Mouse (Mus musculus) T-helper 2 cell (primary cell): ENCODE measurements around the gene Aff3.

Experiments
- in situ Hi-C: fragments of 300-600 bp; cut with MboI, MseI; formaldehyde crosslinking; loops from one replicate; pipeline ENCODE4 v1.15.1; 2025; ENCODE audit warnings: high pct_unique_total_duplicates

Gene Aff3

DNA sequence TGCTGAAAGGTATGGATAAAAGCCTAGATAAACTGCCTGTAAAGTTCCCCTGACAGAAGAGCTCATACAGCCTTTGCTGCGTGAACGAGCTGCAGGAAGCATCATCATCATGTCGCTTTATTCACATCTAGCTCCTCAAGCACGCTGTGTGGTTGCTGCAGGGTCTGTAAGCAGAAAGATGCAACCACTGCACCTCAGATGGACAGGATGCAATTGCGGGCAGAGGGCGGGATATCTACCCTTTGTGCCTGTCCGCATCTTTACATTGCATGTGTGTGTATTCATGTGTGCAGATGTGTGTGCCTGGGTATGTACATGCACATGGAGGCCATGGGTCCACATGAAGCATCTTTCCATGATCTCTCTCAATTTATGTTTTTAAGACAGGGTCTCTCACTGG, 373.9 kb downstream of the Aff3 start:
- in situ Hi-C loops, result no loop called here

DNA sequence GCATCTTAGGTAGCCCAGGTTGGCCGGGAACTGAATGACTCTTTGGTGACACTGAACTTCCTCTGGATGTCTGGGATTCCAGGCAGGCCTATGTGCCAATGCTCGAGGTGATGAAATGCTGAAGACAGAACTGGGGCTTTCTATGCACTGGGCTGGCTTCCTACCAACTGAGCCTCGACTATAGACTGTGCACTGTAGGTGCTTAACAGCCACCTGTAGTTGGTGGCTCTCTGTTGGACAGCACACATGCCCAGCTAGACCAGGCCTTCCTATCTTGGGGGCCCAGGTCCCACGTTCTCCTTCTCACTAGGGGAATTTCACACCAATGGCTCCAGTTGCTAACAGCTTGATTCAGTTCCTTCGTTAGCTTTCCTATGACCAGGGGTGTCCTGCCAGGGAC, 374.9 kb downstream of the Aff3 start:
- in situ Hi-C loops, result no loop called here

DNA sequence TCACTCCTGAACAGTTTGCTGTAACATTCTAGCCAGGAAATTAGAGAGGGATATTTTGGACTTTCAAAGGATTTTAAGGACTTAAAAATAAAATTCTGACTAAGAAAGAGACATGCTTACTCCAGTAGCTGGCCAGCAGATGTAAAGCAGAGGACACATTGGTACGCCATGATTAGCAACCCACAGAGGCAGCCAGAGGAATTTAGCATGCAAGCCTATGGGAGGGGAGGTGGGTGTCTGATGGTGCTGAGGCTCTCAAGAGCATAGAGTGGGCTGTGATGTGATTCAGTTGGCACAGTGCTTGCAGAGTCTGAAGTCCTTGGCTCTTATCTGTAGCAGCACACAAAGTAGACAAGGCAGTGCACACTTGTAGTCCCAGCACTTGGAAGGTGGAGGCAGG, 376.0 kb downstream of the Aff3 start:
- in situ Hi-C loops, result no loop called here

DNA sequence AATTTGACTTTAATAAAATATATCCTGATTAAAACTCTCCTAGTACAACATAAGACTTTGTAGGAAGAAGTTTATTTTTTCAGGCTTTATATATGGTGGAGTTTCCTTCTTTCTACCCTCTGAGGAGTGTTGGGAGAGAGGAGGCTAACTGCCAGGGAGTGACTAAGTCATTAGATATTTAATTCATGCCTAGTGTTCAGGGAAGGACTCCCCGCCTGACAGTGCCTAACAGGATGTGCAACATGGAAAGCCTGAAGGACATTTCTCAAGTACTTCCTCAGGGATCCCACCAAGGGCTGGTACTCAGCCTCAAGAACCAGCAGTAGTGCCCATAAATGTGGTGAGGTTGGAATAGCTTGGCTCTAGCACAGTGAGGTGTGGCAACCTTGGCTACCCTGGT, 378.2 kb downstream of the Aff3 start:
- in situ Hi-C loops, result no loop called here

DNA sequence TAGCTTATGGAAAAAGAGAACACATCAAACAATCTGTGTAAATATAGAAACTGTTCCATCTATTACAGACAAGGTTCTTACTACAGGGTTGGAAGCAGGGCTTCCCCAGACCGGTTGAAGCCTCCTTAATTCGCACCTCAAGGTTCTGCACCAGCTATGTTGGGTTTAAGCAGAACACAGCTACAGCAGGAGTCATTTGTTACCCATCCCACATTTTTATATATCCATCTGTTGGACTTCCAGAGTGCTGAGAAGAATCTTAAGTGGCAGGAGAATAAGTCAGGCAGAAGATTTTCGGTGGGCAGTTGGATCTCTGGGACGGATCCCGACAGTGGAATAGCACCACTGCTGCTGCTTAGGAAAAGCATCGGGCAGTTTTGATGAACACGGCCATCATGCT, 384.2 kb downstream of the Aff3 start:
- in situ Hi-C loops, result no loop called here

DNA sequence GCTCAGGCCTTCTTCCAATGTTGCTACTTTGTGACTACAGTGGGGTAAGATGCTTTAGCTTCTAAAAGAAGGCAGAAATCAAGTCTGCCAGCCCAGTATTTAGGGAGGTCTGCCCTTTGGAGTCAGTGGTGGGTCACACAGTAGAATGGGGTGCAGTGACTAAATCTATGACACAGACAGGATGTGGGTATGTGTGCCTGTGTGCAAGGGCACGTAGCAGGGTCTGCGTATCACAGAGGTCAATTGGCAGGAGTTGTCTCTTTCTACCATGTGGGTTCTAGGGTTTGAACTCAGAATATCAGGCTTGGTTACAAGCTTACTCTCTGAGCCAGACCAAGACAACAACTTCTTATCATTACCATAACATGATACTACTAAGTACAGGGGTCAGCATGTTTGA, 393.4 kb downstream of the Aff3 start:
- in situ Hi-C loops, result no loop called here

DNA sequence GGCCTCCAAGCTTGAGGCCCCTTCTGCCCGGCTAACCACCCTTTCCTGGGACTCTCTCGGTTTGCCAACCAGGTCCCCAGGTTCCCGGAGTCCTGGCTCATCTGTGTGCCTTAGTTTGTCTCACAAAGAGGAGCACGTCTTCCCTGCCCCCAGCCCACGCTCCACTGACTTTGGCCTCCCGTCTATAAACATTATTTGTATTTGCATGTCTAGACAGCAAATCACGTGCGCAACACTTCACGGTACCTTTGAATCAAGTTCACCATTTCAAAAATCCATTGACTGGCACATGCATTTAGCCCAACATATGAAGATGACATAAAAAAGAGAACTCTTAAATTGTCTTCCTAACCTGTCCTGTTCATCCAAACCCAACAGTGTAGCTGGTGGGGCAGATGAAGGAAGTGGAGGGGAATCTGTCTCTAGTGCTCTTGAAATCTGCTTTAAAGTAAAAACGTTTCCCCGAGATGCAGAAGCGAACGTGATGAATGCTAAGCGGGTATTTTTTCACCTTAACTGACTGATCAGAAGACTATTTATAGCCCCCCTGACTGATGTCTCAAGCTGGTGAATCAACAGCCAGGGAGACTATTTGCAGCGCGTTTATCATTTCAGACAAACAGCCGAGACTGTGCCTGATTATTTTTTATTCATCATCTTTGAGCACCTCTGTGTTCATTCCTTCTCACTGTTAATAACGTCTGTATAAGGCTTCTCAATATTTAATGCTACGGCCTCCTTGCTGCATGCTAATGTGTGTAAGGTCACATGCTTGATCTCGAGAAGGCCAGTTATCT, 396.3 kb downstream of the Aff3 start:
- in situ Hi-C loops, result no loop called here

DNA sequence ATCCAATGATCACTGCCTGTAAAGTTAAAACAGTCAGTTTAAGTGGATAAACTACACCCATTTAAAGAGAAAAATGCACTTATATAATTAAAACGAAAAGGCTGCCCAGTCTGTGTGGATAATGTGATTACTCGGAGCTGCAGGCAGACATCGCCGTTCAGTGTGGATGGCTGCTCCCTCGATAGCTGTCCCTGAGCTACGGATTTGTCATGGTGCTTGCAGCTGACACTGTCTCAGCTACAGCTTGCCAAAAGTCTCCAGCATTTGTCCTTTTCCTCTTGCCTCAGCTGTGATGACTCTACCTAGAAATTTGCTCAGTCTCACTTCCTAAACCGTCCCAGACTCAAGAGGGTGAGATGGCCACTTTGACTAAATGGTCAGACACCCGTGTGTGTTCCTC, 401.5 kb downstream of the Aff3 start:
- in situ Hi-C loops, result no loop called here

DNA sequence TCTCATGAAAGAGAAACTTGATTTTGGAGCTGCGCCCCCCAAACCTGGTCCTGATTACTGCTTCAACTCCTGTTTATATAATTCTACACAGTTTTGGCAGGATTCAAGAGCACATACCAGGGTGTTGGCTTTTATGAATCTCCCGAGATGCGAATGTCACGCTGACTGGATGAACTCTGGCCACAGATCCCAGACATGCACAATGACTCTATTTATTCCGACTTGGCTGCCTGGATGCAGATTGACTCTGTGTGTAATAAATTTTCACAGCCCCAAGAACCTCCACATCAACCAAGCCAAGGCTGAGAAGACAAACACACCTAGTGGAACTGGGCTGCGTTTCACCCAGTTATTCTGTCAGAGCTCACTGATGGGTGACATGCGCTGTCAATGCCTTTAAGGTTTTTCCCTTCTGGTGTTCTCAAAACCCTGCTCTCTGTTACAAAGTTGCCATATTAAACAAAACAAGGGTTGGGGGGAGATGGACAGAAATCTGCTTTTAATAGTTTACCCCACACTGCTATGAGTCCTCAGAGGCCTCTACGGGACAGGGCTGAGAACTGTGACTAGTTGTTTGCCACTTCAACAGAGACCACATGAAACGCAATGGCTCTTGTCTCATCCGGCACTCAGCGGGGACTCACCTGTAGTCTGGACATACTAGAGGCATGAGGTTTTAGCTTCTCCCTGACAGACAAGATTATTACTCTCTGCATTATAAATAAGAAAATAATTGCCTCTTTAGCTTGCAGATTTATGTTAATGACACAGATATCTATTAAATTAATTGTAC, 402.2 kb downstream of the Aff3 start:
- in situ Hi-C loops, result no loop called here

DNA sequence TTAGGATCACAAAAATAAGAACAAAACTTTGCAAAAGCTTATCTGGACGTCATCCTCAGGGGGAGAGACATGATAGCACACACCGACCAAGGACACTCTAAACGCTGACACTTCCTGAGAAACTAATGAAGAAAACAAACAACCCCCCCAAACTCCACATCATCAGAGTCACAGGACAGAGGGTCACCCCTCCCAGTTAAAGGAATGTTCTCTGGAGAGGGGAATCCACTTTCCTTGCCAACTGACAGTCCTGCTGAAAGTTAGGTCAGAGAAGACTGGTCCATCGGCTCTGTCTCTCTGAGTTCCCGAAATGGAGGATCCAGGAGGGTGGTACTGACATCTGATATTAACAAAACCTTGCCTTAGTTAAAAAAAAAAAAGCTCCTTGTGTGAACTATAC, 403.7 kb downstream of the Aff3 start:
- in situ Hi-C loops, result no loop called here

DNA sequence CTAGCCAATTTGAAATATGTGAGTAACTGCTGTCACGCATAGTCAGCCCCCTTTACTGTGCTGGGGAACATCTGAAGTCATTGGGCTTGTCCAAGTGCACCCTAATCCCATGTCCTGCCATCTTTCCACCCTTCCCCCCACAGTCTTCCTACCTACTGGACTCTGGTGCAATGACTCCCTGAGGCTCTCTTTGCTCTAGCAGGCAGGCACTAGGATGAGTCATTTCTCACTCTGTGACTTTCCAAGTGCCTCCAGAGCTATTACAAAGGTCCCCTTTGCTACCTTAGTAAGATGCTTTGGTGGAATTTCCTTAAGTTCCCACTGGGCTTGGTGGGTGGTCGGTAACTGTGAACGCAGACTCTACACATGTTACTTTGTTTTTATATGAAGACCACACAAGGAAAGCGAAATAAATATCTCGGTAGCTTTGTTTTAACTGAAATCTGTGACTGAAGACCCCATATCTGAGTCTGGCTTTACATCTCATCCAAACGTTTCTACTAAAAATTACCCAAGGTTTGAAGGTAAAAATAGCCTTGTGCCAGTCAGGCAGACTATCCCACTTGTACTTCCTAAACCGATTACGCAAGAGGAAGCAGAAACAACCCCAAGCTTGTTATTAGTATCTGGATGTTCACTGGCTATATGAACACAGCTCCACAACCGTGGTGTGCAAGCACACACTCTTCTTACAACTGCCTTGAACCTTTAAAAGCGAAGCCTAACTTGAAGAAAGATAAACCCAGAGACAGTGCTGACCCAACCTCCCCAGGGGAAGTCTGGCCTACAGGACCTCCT, 405.0 kb downstream of the Aff3 start:
- in situ Hi-C loops, result no loop called here

DNA sequence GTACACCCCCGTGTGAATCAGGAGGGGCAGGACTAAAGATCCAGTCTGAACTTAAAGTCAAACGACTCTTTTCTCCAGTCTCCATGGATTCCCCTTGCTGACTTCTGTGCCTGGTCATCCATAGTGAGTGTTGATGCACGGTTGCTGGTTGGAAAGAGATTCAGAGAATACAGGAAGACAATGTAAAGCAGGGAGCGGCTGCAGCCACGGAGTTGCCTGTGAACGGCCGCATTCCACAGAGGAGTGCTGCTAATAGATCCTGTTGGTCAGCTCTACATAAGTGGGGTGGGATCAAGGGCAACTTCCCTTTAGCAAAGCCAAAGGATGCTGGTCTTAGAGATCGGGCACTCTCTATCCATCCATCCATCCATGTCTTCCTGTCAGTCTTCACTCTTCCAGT, 410.3 kb downstream of the Aff3 start:
- in situ Hi-C loops, result no loop called here

DNA sequence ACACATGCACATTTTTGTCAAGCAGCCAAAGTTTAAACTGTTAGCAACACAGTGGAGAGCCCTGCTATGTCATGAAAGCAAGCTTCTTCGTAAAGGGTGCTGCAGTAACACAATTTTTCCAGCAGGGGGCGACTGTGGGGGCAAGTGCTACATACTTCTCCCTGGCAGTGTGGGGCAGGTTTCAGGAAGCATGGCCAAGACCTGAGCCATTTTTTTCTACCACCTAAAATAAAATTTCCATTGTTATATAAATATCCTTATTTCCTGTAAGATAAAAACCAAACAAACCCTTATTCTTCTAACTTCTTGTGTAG, 412.0 kb downstream of the Aff3 start:
- in situ Hi-C loops, result no loop called here

DNA sequence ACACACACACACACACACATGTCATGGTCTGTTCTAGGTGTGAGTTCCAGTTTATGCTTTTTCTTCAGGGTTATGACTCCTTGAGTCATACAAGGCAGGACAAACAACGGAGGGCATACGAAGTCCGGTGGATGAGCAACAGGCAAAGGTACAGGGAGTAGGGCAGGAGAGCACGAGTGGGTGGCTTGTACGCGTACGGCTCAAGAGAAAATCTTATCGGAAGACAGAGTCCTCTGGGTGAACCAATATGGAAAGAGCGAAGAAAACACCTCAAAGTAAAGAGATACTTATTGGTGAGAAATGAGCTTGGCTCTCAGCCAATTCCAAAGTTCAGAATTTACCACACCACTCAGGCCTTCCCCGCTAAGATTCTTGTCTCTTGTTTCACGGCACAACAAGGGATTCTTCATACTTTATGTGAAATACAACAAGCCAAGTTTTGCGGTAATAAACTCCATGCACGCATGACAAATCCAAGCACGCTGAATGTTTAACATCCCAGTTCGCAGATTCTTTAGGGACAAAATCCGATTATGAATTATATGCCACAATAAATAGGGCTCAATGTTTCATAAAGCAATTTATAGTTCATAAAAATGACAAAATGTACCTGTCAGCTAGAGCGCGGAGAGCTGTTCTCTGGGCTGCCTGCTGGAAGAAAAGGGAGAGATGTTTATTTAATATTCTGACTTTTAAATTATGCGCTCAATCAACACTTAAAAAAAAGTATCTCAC, 412.6 kb downstream of the Aff3 start:
- in situ Hi-C loops, result no loop called here

DNA sequence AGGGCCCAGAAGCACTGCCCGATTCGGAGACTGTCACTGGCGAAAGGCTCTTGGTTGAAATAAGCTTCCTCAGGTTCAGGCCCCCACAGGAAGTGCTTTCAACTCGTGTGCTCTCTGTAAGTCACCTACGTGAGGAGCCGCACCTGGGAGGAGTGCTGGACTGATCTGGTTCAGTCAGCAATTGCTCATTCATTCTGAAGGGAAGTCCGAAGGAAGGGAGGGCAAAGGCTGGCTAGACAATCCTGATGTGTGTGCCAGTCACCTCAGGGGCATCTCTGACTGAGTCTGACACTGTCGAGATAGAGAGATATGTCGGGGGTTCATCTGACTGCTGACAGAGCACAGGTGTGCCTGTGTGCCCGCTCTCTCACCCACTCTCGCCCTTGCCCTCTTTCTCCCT, 413.3 kb downstream of the Aff3 start:
- in situ Hi-C loops, result no loop called here

DNA sequence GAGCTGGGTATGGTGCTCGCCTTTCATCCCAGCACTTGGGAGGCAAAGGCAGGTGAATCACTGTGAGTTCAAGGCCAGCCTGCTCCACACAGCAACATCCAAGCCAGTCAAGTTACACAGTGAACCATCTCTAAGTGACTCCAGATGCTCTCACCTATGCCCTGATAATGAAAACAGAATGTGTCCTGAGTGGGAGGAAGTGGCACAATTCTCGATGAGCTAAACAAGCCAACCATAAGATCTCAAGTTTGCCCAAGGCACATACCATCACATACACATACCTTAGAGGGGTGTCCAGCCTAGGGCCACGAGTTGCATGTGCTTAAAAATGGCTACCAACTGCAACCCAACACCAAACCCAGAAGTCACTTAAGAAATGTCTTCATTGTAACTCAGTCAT, 414.5 kb downstream of the Aff3 start:
- in situ Hi-C loops, result no loop called here

DNA sequence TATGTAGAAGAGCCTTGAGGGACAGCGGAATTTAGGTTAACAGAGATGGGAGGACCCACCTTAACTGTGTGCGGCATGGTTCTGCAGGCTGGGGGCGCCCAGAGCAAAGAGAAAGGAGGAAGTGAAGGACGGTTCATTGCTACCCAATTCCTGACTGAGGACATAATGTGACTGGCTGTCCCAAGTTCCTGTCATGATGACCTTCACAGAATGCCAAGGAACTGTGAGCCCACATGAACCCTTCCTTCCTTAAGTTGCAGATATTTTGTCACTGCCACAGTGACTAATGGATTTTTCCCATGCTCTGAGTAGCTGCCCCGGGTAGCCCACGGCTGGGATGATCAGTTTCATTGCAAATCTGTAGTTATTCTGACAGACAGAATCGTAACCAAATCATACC, 415.2 kb downstream of the Aff3 start:
- in situ Hi-C loops, result no loop called here

DNA sequence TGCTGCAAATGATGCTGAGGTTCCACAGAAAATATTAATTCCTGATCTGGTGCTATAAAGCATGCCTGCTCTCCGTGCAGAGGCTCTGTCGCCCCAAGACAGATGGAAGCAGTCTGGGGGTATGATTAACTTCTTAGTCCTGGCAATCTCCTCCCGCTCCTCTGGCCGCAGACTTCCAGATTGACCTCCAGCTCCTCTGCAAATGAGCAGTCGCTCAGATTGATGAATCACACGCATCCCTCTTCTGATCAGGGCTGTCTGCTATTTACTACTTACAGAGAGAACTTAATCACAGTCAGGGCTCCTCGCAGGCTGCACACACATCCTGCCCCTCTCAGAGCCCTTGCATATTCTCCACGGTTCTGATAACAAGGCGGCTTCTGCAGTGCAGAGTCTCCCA, 416.7 kb downstream of the Aff3 start:
- in situ Hi-C loops, result no loop called here

DNA sequence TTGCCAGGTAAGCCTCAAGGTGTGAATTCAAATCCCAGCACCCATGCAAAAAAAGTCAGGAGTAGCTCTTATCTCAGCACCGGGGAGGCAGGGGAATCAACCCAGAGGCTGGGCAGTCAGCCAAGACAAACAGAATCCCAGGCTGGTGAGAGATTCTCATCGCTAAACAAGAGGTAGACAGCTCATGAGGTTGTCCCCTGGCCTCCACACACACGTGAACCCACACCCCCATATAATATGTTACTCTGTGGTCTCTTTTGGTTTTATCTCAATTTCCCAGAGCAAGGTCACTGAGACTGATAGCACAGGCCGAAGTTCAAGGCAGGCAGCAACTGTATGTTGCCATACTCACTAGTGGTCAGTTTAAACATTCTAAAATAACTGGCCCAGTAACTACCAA, 422.2 kb downstream of the Aff3 start:
- in situ Hi-C loops, result no loop called here

DNA sequence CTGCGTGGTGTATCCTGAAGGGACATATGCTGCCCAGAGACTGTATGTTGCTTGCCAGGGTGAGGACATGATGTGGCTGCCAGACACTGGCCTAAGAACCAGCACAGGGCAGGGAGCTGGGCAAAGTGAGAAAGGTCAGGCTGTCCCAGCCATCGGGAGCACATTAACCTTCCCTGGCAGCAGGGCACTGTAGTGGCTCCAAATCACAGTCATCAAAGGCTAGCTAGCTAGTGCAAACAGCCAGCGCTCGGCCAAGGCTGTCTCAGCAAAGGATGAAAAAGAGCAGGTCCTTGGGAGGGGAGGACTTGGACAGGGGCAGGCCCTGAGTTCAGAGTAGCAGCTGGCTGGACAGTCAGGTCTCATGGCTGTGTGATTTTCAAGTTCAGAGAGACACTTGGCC, 423.0 kb downstream of the Aff3 start:
- in situ Hi-C loops, result no loop called here

DNA sequence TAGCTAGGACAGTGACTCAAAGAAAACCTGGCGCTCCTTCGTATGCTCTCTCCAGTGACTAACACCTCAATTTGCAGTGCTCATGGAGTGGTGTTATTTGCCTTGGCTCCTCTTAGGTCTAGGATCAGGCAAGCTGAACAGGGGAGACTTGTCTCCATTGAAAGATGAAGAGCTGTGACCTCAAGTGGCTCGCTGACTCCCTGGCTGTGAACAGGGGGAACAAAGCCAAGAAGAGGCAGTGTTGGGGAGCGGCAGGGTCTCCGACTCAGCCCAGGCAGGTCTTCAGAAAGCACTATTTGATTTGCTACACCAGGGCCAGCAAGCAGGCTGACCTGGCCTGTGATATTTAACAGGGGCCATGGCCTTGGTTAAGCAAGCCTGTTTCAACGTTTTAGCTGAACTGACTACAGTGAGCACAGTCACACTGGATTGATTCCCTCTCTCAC, 423.5 kb downstream of the Aff3 start:
- in situ Hi-C loops, result no loop called here
